Mouse (Mus musculus): ENCODE results near the gene Tspyl2. TPM values are rescaled to one million over a fixed set of nuclear protein-coding genes. Genes with fewer than 3 reads are reported as not detected.
"Not testable (repeated sequence)": the region's sequence is repeated elsewhere in the genome, so short reads cannot be mapped to it uniquely, and the experiment has no call there.

Tspyl2 gene
- total RNA-seq (2021), result 100 to 1,000 TPM; 104 to 126 TPM

DNA sequence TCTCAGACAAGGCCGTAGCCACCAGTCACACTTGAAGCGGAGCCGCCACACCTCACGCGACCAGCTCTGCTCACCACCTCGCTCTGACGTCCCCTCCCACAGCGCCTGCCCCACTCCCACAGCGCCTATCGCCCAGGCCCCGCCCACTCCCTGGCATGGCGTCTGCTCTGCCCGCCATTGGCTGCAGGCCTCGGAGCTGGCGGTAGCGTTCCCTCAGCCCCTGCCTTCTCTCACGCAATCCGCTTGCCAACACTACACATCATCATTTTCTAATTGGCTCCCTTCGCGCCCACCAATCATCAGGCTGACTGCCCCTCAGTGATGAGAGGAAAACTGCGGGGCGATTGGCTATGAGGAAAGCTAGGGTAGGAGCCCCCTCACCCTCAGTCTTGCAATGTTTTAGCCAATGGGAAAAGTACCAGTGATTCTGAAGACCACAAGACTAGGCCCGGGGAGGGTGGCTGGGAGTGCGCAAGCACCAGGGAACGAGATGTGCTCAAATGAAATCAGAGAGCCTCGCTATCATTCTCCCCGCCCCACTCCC, at the start of gene Tspyl2:
TSS of gene Tspyl2 (minus strand) at position 68 of the 544 bp plus-strand sequence.
- peak; percentile 93 to 94 for DNase-seq

DNA sequence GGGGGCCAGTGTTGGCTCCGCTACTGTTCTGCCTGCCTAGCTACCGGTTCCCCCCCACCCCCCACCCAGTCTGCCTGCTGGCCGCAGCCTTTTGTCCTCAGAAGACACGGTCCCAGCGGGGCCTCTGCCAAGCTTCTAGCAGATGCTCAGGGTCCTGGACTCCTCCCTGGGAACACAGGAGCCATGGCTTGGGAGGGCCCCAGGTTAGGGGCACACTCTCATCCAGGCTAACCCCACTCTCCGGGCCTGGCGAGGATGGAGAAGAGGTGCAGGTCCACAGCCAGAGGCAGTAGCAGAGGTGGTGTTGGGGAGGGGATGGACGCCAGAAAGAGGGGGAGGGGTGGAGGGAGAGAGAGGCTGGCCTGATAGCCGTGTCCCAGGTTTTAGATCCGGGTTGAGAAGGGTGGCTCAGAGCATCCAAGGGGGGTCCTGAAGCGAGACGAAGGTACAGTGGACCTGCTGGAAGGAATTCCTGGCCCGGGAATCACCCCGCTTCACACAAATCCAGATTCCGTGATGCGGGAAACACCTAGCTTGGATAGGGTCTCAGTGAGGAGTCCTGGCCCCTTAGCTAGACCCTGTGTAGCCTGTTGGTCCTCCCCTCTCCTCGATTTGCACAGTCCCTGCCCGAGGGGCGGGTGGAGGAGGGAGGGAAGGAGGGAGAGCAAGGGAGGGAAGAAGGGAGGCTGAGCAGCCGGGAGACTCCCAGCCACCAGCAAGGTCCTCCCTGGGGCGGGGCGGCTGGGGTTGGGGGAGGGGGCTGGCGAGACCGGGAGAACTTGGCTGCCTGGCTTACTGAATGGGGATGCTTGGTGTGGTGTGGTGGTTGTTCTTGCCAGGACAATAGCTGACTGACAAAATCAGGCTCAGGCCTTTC, 26.4 kb upstream of the Tspyl2 start, which contains the start of gene Gpr173:
TSS of gene Gpr173 (minus strand) at position 308 of the 877 bp plus-strand sequence.
- peak; percentile 61 to 63 for DNase-seq

DNA sequence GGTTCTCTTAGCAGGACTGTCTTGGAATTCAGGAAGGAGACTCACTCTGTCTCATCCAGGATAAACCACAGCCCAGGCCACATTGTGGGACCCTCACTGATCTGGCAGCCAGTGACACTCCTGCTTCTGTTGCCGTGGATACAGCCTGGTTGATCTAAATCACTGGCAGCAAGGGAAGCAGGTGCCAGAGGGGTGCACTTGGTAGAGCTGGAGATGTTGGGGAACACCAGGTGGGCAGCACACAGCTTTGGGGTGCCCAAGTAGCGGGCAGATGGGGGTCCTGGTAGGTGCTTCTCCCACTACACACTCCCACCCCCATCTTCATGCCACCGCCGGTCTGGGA, 25.8 kb upstream of the Tspyl2 start:
- no peak for DNase-seq

DNA sequence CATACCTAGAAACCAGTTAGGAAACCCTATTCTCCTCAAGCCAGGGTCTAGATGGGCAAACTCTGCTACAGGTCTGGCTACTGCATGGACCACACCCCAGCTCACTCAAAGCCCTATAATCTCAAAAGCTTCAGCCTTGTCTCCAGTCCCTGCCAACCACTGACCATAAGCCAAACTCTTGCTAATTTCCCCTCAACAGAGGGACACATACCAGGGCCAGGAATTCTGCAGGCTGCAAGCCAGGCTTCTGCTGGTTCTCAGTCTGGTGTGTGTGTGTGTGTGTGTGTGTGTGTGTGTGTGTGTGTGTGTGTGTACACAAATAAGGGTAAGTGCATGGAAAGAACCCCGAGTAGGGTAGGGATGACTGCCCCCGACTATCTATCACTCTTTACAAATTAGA, 24.2 kb upstream of the Tspyl2 start:
- no peak for DNase-seq

DNA sequence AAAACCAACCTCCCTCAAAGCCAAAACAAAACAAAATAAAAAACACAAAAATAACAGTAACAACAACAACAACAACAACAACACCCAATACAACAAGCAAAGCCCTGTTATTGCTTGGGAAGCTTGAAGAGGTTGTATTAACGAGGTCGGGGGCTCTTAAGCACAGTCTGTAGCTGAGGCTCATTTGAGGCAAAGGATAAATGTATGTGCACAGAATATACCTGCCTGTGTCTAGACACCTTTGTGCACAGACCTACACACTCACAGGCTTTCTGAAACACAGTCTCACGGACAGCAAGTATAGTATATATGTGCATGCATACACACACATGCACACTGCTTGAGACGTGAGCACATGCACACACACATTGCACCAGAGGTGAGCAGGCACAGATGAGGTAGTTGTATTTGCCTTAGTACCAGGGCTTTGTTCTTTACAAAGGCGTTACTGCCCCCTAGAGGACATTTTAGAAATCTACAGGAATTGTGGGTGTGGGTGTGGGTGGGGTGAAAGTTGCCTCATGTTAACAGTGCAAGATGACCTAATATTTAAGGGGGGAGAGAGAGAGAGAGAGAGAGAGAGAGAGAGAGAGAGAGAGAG, 10.4 kb upstream of the Tspyl2 start:
- DNase-seq, result no peak

DNA sequence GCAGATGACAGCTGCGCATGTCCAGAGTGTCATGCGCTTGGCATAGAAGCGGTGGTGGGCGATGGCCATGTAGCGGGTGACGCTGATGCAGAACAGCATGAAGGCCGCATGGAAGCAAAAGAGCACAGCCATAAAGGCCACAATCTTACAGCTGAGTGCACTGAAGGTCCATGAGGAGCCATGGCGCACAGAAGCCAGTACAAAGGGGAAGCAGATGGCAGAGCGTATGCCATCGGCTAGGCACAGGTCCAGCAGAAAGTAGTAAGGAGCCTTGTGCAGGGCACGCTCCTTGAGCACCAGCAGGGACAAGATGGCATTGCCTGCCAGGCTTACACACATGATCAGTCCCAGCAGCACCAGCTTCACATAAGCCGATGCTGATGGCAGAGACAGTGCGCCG, 4.8 kb upstream of the Tspyl2 start:
- no peak for DNase-seq

DNA sequence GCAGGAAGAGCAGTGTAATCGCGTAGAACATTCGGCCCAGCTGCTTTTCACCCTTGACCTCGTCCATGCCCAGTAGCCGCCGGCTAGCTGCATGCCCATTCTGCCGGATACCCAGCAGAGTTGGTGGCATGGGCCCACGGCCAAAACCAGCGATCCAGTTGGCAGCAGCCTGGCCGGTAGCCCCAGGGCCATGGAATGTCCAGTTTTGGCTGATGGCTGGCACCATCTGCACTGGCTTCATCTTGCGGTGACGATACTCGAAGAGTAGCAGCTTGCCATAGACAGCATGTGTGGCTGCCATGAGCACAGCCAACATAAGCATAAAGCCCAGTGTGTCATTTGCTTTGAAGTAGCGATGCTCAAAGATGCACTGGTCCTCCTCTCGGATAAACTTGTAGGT, 4.4 kb upstream of the Tspyl2 start:
- no peak for DNase-seq

DNA sequence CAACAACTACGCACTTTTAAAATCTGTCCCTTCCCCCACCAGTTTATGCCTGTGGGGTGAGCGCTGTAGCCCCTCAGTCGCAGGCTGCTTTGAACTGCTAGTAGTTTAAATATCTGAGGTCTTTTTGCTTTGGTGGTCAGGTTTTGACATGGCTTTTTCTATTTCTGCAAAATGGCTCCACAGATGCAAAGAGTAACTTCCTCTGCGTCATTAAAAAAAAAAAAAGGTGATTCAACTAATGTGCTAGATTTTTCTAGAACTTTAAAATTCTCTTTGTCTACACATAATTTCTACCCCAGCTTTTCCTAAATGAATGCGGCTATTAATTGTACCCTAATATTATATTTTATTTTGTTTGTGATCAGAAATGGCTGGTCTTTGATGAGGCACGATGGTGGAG, 678 bp upstream of the Tspyl2 start:
- DNase-seq, result no peak

DNA sequence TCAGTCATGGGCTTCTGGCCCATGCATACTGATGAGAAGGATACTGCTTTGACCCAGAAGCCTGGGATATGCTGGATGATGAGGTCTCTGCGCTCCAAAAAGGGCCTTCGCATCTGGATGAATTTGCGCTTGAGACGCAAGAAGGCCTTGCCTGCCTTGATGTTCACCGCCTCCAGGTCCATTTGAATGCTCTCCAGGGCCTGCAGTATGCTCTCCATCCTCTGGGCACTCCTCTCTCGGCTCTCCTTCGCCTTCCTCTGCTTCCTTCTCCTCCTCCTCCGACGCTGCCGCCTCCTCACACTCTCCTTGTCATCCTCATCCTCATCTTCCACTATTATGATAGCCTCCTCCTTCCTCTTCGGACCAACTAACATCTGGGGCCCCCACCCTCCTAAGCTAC, 729 bp downstream of the Tspyl2 start:
- DNase-seq, result no peak

DNA sequence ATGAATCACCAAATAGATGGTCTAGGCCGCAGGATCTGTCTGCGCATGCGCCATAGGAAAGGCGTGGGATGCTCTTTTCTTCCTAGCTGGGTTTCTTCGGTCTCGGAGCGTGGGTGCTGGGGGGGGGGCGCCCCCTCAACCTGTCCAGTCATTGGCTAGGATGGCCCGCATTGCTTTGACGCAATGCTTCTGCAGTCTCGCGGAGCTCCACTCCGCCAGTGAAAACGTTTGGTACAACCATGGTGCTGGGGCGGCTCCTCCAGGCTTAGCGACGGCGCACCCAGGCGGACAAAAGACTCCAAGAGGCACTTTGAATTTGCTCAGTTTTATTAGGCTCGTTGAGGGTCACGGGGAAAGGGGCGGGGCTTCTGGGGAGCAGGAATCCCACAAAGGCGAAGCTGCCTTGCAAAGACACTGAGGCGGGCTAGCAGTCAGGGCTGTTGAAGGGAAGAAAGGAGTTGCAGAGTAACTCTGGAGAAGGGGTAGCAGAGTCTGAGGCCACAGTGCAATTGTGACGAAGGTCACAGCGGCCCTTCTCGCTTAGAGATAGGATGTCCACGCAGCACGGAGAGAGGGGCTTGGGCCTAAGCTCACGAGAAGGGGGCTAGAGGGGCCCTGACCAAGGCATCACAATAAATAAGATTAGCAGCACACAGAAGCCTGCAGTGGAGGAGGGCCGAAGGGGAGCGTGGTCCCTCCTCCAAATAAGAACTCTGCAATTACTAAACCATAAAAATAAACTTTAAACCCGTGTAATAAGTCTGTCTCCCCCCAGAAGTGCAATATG, 5.5 kb downstream of the Tspyl2 start:
- DNase-seq, result peak; percentile 83 to 88

DNA sequence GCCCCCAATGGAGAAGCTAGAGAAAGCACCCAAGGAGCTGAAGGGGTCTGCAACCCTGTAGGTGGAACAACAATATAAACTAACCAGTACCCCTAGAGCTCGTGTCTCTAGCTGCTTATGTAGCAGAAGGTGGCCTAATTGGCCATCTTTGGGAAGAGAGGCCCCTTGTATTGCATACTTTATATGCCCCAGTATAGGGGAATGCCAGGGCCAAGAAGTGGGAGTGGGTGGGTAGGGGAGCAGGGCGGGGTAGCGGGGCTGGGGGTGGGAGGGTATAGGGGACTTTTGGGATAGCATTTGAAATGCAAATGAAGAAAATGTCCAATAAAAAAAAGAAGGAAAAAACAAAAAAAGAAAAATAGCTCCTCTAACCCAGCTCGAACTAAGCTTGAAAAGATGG, 6.1 kb downstream of the Tspyl2 start:
- not testable (repeated sequence) for DNase-seq

DNA sequence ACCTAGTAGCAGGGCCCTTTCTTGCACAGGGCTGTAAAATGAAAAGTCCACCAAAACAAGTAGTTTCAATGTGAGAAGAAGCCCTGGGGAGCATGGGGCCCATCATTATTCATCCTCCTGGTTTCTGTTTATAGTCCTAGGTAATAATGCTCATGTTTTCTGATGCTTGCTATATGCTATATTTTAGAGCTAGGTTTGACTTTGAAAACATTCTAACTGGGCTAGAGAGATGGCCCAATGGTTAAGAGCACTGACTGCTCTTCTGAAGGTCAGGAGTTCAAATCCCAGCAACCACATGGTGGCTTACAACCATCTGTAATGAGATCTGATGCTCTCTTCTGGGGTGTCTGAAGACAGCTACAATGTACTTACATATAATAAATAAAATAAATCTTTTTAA, 12.8 kb downstream of the Tspyl2 start:
- DNase-seq, result not testable (repeated sequence)

DNA sequence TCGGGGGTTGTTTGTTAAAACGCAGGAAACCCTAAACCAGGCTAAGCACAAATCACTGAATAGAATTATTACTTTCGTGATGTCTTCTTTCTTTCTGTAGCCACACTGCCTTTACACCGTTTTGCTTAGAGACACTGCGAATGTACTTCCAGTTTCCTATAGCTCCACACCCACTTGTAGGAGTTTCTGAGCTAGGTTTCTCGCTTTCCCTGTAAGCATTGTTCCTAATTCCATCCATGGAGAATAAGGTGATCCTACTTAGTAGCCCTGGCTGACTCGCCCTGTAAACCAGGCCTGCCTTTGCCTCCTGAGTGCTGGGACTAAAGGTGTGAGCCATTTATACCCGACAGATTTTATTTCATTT, 14.6 kb downstream of the Tspyl2 start:
- DNase-seq, result no peak

DNA sequence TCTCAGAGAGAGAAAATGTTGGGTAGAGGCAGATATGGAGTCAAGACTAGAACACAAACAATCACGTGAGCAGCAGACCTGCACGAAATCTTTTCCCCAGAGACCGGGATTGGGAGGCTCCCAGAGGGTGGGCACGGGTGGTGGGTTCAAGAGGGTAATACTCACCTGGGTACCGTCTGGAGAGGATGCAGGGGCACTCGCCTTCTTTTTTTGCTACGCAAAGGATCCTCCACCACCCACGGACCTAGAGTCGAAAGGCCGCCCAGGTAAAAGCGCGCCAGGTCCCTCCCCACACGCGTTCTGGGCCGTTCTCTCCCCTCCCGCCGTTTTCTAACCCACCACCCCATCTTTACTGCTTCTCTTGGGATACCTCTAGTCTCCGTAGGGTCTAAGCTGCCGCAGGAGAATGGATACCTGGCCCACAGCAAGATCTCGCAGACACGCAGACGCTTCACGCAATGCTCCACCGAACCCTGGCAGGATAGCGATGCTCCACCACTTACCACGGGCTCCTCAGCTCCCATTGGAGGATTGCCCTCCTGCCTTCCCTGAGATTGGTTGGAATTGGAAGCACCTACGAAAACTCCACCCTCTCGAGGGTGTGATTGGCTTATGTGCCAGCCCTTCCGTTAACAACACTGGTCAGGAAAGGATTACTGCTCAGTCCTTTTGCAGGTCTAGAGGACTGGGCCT, 15.1 kb downstream of the Tspyl2 start, which contains the start of gene Kantr:
TSS of gene Kantr (minus strand) at position 500 of the 693 bp plus-strand sequence.
- DNase-seq, result peak; percentile 72 to 74

DNA sequence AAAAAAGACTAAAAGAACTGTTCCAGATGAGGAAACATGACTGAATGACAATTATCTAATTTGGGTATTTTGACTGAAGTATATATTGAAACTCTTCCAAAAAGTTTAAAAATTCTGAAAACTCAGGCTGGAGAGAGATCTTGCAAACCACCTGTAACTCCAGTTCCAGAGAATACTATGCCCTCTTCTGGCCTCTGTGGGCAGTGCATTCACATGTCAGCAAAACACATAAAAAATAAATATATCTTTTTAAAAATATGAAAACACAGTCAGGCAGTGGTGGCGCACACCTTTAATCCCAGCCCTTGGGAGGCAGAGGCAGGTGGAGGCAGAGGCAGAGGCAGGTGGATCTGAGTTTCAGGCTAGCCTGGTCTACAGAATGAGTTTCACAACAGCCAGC, 18.6 kb downstream of the Tspyl2 start:
- DNase-seq, result no peak

DNA sequence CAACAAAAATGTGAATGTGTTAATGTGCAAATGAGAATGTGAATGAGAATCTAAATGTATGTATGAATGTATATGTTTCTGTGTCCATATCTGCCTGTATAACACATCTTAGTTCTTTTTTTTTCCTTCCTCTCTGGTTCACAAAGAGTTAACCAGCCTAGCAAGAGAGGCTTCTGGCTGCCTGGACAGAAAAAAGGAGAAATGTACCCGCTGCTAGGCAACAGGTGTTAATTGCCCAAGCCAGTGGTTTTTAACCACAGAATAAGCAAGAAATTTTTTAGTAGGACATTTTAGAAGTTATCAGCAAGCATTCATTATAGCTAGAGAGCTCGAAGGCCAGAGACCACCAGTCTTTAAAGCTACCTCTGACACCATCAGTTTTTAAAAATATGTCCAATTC, 19.4 kb downstream of the Tspyl2 start:
- no peak for DNase-seq

DNA sequence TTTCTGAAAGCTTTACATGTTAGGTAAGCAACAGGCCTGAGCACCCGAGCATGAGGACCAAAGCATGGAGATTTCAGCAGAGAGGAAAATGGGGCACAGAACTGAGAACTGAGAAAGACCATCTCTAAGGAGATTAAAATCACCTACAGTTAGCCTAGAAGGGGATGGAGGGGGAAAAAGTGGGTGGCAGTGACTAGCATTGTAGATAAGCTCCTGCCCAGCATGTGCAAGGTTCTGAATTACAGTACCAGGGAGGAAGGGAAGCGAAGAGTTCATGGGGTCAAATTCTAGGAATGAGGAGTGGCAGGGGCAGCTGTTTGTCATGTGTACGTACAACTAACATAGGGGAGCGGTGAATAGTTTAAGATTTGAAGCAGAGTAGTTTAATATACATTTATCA, 21.7 kb downstream of the Tspyl2 start:
- DNase-seq, result no peak

DNA sequence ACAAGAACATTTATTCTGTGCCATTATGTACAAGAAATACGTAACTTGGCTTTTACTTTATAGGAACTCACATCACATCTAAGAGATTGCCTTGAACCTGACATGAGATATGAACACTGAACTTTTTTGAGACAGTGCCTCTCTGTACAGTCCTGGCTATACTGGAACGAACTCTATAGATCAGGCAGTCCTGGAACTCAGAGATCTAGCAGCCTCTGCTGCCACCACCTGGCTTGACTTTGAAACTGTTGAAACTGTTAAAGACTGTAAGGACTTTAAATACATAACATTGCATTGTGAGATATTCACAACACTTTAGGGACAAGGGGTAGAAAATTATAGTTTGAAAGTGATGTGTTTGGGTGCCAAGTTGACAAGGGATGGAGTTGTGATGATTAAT, 34.3 kb downstream of the Tspyl2 start:
- peak in 1 of 2 experiments; percentile 18 for DNase-seq

DNA sequence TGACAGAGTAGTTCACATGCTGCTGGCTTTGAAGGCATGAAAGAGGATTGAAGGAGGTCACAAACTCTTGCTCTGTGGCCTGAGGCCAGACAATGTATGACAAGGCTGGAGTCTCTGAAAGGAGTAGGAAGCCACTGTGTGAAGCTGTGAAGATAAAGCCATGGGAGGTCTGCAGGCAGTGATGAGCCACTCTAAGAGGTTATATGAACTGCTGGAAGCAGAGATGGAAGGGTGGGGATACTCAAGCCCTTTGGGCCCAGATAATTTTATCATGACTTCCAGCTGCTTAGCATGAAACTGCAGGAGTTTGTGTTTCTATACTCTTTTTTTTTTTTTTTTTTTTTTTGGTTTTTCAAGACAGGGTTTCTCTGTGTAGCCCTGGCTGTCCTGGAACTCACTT, 34.9 kb downstream of the Tspyl2 start:
- DNase-seq, result no peak

DNA sequence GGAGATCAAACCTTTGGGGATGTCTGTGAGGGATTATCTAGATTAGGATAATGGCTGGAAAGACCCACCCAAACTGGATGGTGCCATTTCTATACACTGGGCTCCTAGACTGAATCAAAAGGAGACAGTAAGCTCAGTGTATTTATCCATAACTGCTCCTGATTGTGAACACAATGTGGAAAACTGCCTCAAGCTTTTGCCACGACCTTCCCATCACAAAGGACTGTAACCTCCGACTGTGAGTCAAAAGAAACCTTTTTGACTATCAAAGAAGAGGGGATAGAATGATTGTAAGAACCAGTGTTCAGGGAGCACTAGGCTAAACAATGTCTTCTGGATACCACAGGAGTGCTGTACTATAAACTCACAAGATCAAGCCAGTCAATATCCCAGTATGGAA, 36.0 kb downstream of the Tspyl2 start:
- no peak for DNase-seq

DNA sequence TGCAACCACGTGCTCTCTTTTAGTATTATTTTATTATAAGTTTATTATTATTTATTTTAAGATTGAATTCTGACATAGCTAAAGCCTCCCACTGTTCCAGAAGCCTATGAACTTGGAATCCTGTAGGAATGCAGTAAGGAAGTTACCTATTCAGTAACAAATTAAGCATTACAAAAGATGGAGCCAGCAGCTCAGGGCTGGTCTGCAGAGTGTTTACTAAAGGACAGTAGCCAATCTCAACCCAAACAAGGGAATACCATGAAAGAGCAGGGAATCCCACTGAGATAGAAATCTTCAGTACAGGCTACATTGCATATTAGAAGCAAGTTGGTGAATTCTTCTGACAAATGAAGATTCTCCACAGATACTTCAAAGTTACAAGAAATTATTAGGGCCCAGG, 55.2 kb downstream of the Tspyl2 start:
- DNase-seq, result not testable (repeated sequence)
